Mouse (Mus musculus) liver, embryonic 11.5 days (tissue): ENCODE results near the gene Peli1. TPM values are rescaled to one million over a fixed set of nuclear protein-coding genes. Genes with fewer than 3 reads are reported as not detected.

ENCODE experiments used
- ATAC-seq: fragments of 200-750 bp; cut with Nextera tagmentation; replicated peaks from 2 replicates; pipeline ENCODE4 v1.8.0; 2017; ENCODE audit warnings: moderate number of reproducible peaks, mild to moderate bottlenecking, moderate TSS enrichment, moderate library complexity; ENCODE audit not compliant: low FRiP score
- DNase-seq: peaks from one replicate; pipeline ENCODE4 v3.0.0-alpha.2; 2017; ENCODE audit warnings: low spot score
- H3K27ac ChIP-seq: fragments of 300-500 bp; sonication (generic); 2 replicates; pipeline ENCODE4 v1.5.1; 2014; ENCODE audit warnings: mild to moderate bottlenecking, low read depth, low read length, control low read depth
- H3K27me3 ChIP-seq: fragments of 300-500 bp; sonication (generic); replicated peaks from 2 replicates; pipeline ENCODE4 v1.6.1; 2014; ENCODE audit warnings: low read length, mixed read lengths; ENCODE audit not compliant: control insufficient read depth, insufficient read depth
- H3K36me3 ChIP-seq: fragments of 300-500 bp; sonication (generic); 2 replicates; pipeline ENCODE4 v1.6.1; 2014; ENCODE audit warnings: mild to moderate bottlenecking, low read length, moderate library complexity, mixed read lengths; ENCODE audit not compliant: control insufficient read depth, insufficient read depth
- H3K4me1 ChIP-seq: fragments of 300-500 bp; sonication (generic); replicated peaks from 2 replicates; pipeline ENCODE4 v1.6.1; 2014; ENCODE audit warnings: low read length, mixed read lengths; ENCODE audit not compliant: control insufficient read depth, insufficient read depth
- H3K4me2 ChIP-seq: fragments of 300-500 bp; sonication (generic); 2 replicates; pipeline ENCODE4 v1.6.1; 2014; ENCODE audit warnings: mild to moderate bottlenecking, control low read depth, moderate library complexity
- H3K4me3 ChIP-seq: fragments of 300-500 bp; sonication (generic); 2 replicates; pipeline ENCODE4 v1.5.1; 2014; ENCODE audit warnings: low read depth, low read length, control low read depth
- H3K9ac ChIP-seq: fragments of 300-500 bp; sonication (generic); 2 replicates; pipeline ENCODE4 v1.6.1; 2014; ENCODE audit warnings: low read depth, low read length, control low read depth
- H3K9me3 ChIP-seq: fragments of 300-500 bp; sonication (generic); 2 replicates; pipeline ENCODE4 v1.6.1; 2016; ENCODE audit warnings: low read length, inconsistent platforms, mixed read lengths; ENCODE audit not compliant: control insufficient read depth
- WGBS: fragments of 180-500 bp; shearing (Covaris S2); extraction: QIAGEN DNeasy Blood & Tissue Kit; methylation state at CpG from one replicate; pipeline ENCODE4 v1.1.7; 2014; 5-methylcytosine and 5-hydroxymethylcytosine counted together
- polyA plus RNA-seq: library from polyadenylated mRNA; unstranded; fragments of >200 nt; fragmentation: Nextera tagmentation; extraction: Ambion mirVana; gene quantifications from 2 replicates; pipeline ENCODE4 v1.2.1, GENCODE M21; 2014

Peli1 gene
- polyA plus RNA-seq, 1 experiment from 2014 or later = 25.2 TPM

- Histone ChIP-seq H3K9ac (no peak overlapping the region), H3K36me3 (no peaks in the 10 kb centered on the region), H3K4me1 (peaks cover 20% of the 10 kb centered on the region), H3K27ac (no peak overlapping the region), H3K4me3 (no peak overlapping the region), H3K9me3 (no peaks in the 10 kb centered on the region), H3K4me2 (no peak overlapping the region), H3K27me3 (no peaks in the 10 kb centered on the region)
- 100% methylated on average over 1 of the region's 1 CpGs for WGBS
- DNase-seq (no peak), ATAC-seq (no peak)
These were observed 9.6 kb downstream of the Peli1 start for GRCm38 (mm10) chr11:21100704-21101103.

DNA sequence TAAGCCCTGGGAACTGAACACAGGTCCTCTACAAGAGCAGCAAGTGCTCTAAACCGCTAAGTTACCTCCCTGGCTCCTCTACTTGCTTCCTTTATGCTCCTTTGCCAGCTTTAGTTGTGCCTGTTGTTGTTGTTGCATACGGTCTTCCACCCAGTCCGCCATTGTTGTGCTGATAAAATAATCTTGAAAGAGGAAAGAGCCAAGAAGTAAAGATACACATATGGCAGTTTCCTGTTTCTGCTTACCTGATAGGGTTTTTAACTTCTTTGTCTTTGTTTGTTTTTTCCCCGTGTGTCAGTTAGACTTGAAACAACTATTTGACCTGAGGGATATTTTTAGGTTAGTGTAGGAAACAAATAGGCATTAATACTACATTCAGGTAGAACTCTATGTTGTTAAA is 10.2 kb downstream of the Peli1 start:
- Histone ChIP-seq H3K4me3 (no peak overlapping the region), H3K27ac (no peak overlapping the region), H3K27me3 (no peaks in the 10 kb centered on the region), H3K36me3 (no peaks in the 10 kb centered on the region), H3K4me1 (peaks cover 20% of the 10 kb centered on the region), H3K4me2 (no peak overlapping the region), H3K9me3 (no peaks in the 10 kb centered on the region), H3K9ac (no peak overlapping the region)
- WGBS = 53% methylated on average over 4 of the region's 4 CpGs
- ATAC-seq = no peak
- DNase-seq = no peak

DNA sequence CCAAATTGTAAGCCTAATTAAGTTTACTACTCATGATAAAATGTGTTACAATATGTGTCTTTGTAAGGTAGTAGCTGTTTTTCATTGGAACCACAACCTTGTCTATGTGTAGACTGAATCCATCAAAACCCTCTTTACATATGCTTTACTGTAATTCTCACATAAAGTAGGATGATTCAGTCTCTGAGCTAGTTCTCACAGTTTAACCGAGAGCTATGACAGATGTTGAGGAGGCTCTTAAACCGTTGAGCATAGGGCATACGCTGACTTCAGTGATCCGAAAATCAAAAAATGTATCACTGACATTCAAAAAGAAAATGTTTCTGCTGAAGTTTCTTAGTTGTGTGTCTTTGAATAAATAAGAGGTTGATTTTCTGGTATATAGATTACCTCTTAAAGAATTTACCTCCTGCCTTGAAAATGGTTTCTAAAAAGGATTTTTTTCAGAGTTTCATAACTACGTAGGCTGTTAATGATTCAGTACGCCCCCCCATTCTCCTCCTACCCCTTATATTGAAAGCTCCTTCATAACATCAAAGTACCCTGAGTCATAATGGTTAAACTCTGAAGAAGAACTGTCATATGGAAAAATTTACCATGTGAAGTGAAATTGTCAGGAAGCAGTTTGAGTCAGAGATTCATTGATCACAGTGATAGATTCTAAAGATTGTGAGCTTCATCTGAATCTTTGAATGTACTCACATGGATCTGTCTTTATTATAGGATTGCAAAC is 11.3 kb downstream of the Peli1 start:
- 93% methylated on average over 6 of the region's 6 CpGs for WGBS

DNA sequence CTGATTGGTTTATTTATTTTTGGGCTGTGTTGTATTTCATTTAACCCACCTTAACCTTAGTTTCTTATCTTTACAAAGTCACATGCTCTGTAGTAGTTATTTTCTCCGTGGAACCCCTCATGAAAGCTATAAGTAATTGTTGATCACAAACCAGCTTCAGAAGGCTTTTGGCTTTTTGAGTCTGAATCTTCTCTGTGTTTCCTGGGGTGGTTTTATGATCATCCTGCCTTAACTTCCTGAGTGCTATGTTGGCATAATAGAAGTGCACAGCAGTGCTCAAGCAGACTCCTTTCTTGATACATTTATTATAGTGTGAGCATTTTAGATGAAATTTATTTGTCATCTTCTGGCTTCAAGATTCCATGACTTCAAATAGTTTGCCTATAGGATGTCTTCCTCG is 12.1 kb downstream of the Peli1 start:
- H3K27me3 ChIP-seq = no peaks in the 10 kb centered on the region
- no peak for DNase-seq
- H3K4me3 ChIP-seq = no peak overlapping the region
- no peak for ATAC-seq
- WGBS = 65% methylated on average over 2 of the region's 2 CpGs
- H3K36me3 ChIP-seq = 0 out of 2 replicates have a peak, but pooled peaks cover 5% of the 10 kb centered on the region
- H3K9ac ChIP-seq = no peak overlapping the region
- no peak overlapping the region for H3K27ac ChIP-seq
- H3K4me1 ChIP-seq = peaks cover 19% of the 10 kb centered on the region
- H3K9me3 ChIP-seq = no peaks in the 10 kb centered on the region
- no peak overlapping the region for H3K4me2 ChIP-seq

More for the DNA sequence above, 11.3 kb downstream of the Peli1 start:
- Histone ChIP-seq H3K4me3 (no peak overlapping the region), H3K27me3 (no peaks in the 10 kb centered on the region), H3K4me1 (peaks cover 20% of the 10 kb centered on the region), H3K9me3 (no peaks in the 10 kb centered on the region), H3K36me3 (0 out of 2 replicates have a peak, but pooled peaks cover 5% of the 10 kb centered on the region), H3K4me2 (no peak overlapping the region), H3K9ac (no peak overlapping the region), H3K27ac (no peak overlapping the region)
- ATAC-seq = no peak
- no peak for DNase-seq

DNA sequence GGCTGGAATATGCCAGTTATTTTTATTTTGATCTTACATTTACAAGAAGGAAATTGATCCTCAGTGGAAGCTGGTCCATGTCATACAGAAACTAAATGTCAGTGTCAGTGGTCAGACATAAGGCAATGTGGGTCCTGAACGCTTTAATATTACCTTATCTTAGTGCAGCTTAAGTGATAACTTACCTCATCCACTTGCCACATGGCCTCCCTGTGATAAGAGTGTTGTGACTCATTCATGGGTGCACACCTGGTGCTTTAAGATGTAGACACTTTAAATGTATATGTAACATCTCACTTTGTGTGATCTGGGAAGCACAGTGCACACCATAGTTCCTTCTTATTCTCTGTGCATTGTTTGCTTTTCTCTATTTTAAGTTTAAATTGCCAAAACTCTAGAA is 14.3 kb downstream of the Peli1 start:
- Histone ChIP-seq H3K36me3 (0 out of 2 replicates have a peak, but pooled peaks cover 5% of the 10 kb centered on the region), H3K9ac (no peak overlapping the region), H3K27me3 (no peaks in the 10 kb centered on the region), H3K4me2 (no peak overlapping the region), H3K4me3 (no peak overlapping the region), H3K9me3 (no peaks in the 10 kb centered on the region), H3K4me1 (peaks cover 14% of the 10 kb centered on the region), H3K27ac (no peak overlapping the region)
- WGBS = 14% methylated on average over 1 of the region's 1 CpGs
- no peak for DNase-seq
- peak; percentile 62; the same call in 1 of the 2 replicates for ATAC-seq

DNA sequence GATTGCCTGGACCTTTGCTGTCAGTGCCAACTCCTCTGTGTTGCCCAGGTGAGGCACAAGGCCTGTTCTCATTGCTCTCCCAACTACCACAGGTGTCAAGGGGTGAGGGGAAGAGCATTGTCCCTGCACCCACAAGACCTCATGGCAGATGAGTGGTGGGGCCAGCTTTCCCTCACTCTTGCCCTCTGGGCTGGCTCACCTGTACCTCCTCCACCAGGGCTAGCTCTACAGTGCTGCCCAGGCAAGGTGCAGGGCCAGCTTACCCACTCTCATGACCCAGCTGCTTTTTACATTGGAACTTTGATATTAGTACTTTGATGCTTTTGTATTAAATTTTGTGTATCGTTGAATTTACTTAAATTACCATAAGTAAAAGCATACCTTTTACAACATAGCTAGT is 16.0 kb downstream of the Peli1 start:
- 91% methylated on average over 1 of the region's 1 CpGs for WGBS
- Histone ChIP-seq H3K36me3 (0 out of 2 replicates have a peak, but pooled peaks cover 5% of the 10 kb centered on the region), H3K4me3 (no peak overlapping the region), H3K9me3 (no peaks in the 10 kb centered on the region), H3K27ac (no peak overlapping the region), H3K4me2 (no peak overlapping the region), H3K4me1 (peaks cover 7% of the 10 kb centered on the region), H3K9ac (no peak overlapping the region), H3K27me3 (no peaks in the 10 kb centered on the region)
- DNase-seq (no peak), ATAC-seq (no peak)

DNA sequence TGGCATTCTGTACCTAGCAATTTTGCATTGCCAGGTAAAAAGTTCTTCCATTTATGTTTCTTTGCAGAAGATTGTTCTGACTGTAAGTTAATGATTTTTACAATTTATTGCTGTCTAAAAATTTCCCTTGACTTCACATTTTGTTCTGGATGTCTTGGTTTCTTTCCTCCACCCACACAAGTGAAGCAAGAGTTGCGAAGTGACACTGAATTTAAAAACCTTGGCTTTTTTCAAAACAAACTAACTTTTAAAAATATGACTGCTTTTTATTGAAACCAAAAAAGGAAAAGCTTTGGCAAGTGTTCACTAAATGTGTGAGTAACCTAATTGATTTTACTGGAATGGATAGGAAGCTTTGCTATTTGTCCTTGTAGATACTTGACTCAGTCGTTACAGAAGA is 18.2 kb downstream of the Peli1 start:
- ATAC-seq = no peak
- H3K27me3 ChIP-seq = no peaks in the 10 kb centered on the region
- no peaks in the 10 kb centered on the region for H3K9me3 ChIP-seq
- DNase-seq = no peak
- 90% methylated on average over 2 of the region's 2 CpGs for WGBS
- H3K36me3 ChIP-seq = 0 out of 2 replicates have a peak, but pooled peaks cover 5% of the 10 kb centered on the region
- no peak overlapping the region for H3K4me2 ChIP-seq
- H3K27ac ChIP-seq = no peak overlapping the region
- no peak overlapping the region for H3K4me3 ChIP-seq
- H3K4me1 ChIP-seq = peaks cover 10% of the 10 kb centered on the region
- H3K9ac ChIP-seq = no peak overlapping the region

- H3K4me2 ChIP-seq = no peak overlapping the region
- no peak overlapping the region for H3K27ac ChIP-seq
- 81% methylated on average over 2 of the region's 2 CpGs for WGBS
- H3K36me3 ChIP-seq = no peaks in the 10 kb centered on the region
- no peak overlapping the region for H3K4me3 ChIP-seq
- ATAC-seq = no peak
- no peak for DNase-seq
- no peaks in the 10 kb centered on the region for H3K27me3 ChIP-seq
- H3K4me1 ChIP-seq = peaks cover 2% of the 10 kb centered on the region; the same call in 1 of the 2 replicates
- no peaks in the 10 kb centered on the region for H3K9me3 ChIP-seq
- no peak overlapping the region for H3K9ac ChIP-seq
These were observed 23.4 kb downstream of the Peli1 start for GRCm38 (mm10) chr11:21114516-21114915.

GRCm38 (mm10) chr11:21115804-21116203 is 24.7 kb downstream of the Peli1 start:
- Histone ChIP-seq H3K4me2 (no peak overlapping the region), H3K4me1 (peaks cover 2% of the 10 kb centered on the region; the same call in 1 of the 2 replicates), H3K27ac (no peak overlapping the region), H3K9me3 (no peaks in the 10 kb centered on the region), H3K36me3 (no peaks in the 10 kb centered on the region), H3K27me3 (no peaks in the 10 kb centered on the region), H3K9ac (no peak overlapping the region), H3K4me3 (no peak overlapping the region)
- ATAC-seq = no peak
- DNase-seq = no peak
